Mouse (Mus musculus): ENCODE results near the gene Abhd12b. TPM values are rescaled to one million over a fixed set of nuclear protein-coding genes. Genes with fewer than 3 reads are reported as not detected.
A peak's percentile ranks its signal among the peaks of the same experiment; 100 is the strongest.
"Not testable (repeated sequence)": the region's sequence is repeated elsewhere in the genome, so short reads cannot be mapped to it uniquely, and the experiment has no call there.

Gene Abhd12b
- polyA plus RNA-seq, 1 experiment from 2014 or later: 0.06 TPM

DNA sequence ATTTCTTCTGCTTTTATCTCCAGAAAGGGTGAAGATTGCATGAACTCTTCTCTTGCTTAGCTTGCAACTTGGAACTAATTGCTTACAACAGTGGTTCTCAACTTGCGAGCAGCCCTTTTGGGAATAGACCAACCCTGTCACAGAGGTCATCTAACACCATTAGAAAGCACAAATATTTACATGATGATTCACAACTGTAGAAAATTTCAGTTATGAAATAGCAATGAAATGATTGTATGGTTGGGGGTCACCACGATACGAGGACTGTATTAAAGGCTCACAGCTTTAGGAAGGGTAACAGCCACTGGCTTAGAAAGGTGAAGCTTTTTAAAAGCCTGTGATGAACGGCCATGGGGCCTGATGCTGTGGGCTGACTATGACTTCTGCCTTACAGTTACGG, 7.1 kb downstream of the Abhd12b start:
- Histone ChIP-seq H3K36me3 (no peaks in the 10 kb centered on the region), H3K9me3 (replicated peaks) (no peaks in the 10 kb centered on the region), H3K4me3 (no peak overlapping the region), H3K27me3 (no peaks in the 10 kb centered on the region), H3K27ac (no peak overlapping the region), H3K4me2 (no peak overlapping the region), H3K9ac (no peak overlapping the region), H3K4me1 (replicated peaks) (no peaks in the 10 kb centered on the region)
- no peak for ATAC-seq (replicated peaks; ENCODE audit: insufficient number of reproducible peaks, insufficient read depth, low FRiP score, low read depth)
- 73% methylated on average over 5 of the region's 5 CpGs for WGBS

GRCm38 (mm10) chr12:70164741-70165140, 10.8 kb downstream of the Abhd12b start:
- ATAC-seq (replicated peaks; ENCODE audit: insufficient number of reproducible peaks, insufficient read depth, low FRiP score, low read depth): no peak
- whole genome bisulfite sequencing: 69% methylated on average over 3 of the region's 3 CpGs
- Histone ChIP-seq H3K27me3 (no peaks in the 10 kb centered on the region), H3K27ac (no peak overlapping the region), H3K4me2 (no peak overlapping the region), H3K36me3 (no peaks in the 10 kb centered on the region), H3K9me3 (replicated peaks) (no peaks in the 10 kb centered on the region), H3K9ac (no peak overlapping the region), H3K4me3 (no peak overlapping the region), H3K4me1 (replicated peaks) (no peaks in the 10 kb centered on the region)

DNA sequence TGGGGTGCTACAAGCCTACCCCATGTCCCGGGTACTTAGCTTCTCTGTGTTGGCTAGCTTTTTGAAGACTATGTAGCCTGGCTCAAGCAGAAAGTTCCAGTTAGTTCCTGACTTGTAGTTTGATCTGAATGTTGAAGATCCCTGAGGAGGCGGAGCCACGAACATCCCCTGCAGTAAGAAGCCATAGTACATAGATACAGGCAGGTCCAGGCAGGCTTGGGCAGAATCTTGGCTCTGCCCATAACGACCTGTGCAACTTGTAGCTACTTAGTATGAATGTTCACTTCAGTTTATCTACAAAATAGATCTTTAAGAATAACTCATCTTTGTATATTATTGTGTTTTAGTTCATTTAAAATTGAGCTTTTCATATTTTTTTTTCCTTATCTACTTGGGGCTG, 14.0 kb downstream of the Abhd12b start:
- Histone ChIP-seq H3K9ac (no peak overlapping the region), H3K27me3 (no peaks in the 10 kb centered on the region), H3K36me3 (no peaks in the 10 kb centered on the region), H3K4me2 (no peak overlapping the region), H3K4me3 (no peak overlapping the region), H3K27ac (no peak overlapping the region), H3K9me3 (replicated peaks) (no peaks in the 10 kb centered on the region), H3K4me1 (replicated peaks) (no peaks in the 10 kb centered on the region)
- 73% methylated on average over 4 of the region's 4 CpGs for WGBS
- no peak for ATAC-seq (replicated peaks; ENCODE audit: insufficient number of reproducible peaks, insufficient read depth, low FRiP score, low read depth)

DNA sequence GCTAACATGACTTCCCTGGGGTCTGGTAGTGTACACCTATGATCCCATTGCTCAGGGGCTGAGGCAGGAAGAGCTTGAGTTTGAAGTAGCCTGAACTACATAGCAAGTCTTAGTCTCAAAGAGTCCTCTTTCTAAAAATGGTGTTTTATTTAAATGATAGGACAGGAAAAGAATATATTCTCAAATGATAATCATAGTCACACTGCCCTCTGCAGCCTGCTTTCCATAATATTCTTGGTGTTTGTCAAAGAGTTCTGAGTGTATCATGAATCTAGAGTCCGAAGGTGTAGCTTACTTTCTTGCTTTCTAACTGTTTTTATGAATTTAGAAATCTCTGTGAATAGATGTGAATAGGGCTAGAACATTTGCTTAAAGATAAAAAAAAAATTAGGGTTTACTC, 16.0 kb downstream of the Abhd12b start:
- no peak for ATAC-seq (replicated peaks; ENCODE audit: insufficient number of reproducible peaks, insufficient read depth, low FRiP score, low read depth)
- Histone ChIP-seq H3K27me3 (no peaks in the 10 kb centered on the region), H3K36me3 (no peaks in the 10 kb centered on the region), H3K4me1 (replicated peaks) (no peaks in the 10 kb centered on the region), H3K4me3 (no peak overlapping the region), H3K27ac (no peak overlapping the region), H3K9me3 (replicated peaks) (no peaks in the 10 kb centered on the region), H3K9ac (no peak overlapping the region), H3K4me2 (no peak overlapping the region)
- WGBS: 68% methylated on average over 1 of the region's 1 CpGs

- H3K27me3 ChIP-seq; H3K4me1 ChIP-seq (replicated peaks); H3K9me3 ChIP-seq (replicated peaks); H3K27ac ChIP-seq; H3K4me2 ChIP-seq; ATAC-seq (replicated peaks; ENCODE audit: insufficient number of reproducible peaks, insufficient read depth, low FRiP score, low read depth); H3K36me3 ChIP-seq; H3K9ac ChIP-seq; H3K4me3 ChIP-seq: not testable (repeated sequence)
- 90% methylated on average over 8 of the region's 8 CpGs for WGBS
These were observed 29.6 kb downstream of the Abhd12b start for GRCm38 (mm10) chr12:70183507-70183906.

- Histone ChIP-seq H3K9ac (no peak overlapping the region), H3K27me3 (no peaks in the 10 kb centered on the region), H3K36me3 (no peaks in the 10 kb centered on the region), H3K4me1 (replicated peaks) (no peaks in the 10 kb centered on the region), H3K4me3 (no peak overlapping the region), H3K4me2 (no peak overlapping the region), H3K27ac (no peak overlapping the region), H3K9me3 (replicated peaks) (no peaks in the 10 kb centered on the region)
- WGBS: 76% methylated on average over 22 of the region's 22 CpGs
- ATAC-seq (replicated peaks; ENCODE audit: insufficient number of reproducible peaks, insufficient read depth, low FRiP score, low read depth): no peak
These were observed 30.3 kb downstream of the Abhd12b start for GRCm38 (mm10) chr12:70184173-70184783.

DNA sequence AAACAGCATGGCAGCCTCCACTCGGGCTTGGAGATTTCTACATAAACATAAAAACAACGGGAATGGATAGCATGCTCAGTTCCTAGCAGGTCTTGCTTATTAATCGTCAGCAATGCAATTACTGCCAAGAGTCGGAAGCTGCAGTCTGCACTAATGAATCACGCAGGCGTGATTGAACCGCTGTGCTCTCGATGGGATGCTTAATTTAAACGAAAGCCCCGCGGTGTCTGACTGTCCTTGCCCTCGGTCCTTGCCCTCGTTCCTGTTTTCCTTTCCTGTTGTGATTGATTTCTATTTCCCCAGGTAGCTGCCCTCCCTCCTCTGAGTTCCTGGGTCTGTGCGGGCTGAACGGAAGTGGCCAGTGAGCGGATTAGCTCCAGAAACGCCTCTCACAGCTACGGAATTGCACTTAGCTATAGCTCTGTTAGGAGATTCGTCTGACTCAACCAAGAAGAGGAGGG, 38.4 kb downstream of the Abhd12b start:
- Histone ChIP-seq H3K4me2 (peak overlapping the region; percentile 53), H3K27ac (no peak overlapping the region), H3K4me1 (replicated peaks) (no peaks in the 10 kb centered on the region), H3K36me3 (peaks cover 13% of the 10 kb centered on the region), H3K27me3 (no peaks in the 10 kb centered on the region), H3K9me3 (replicated peaks) (no peaks in the 10 kb centered on the region), H3K4me3 (peak overlapping the region; percentile 32), H3K9ac (no peak overlapping the region)
- ATAC-seq (replicated peaks; ENCODE audit: insufficient number of reproducible peaks, insufficient read depth, low FRiP score, low read depth): no peak
- WGBS: 34% methylated on average over 19 of the region's 19 CpGs

GRCm38 (mm10) chr12:70195426-70195825, 41.5 kb downstream of the Abhd12b start:
- no peak for ATAC-seq (replicated peaks; ENCODE audit: insufficient number of reproducible peaks, insufficient read depth, low FRiP score, low read depth)
- no peaks in the 10 kb centered on the region for H3K9me3 ChIP-seq (replicated peaks)
- no peak overlapping the region for H3K27ac ChIP-seq
- no peak overlapping the region for H3K9ac ChIP-seq
- no peak overlapping the region for H3K4me3 ChIP-seq
- H3K27me3 ChIP-seq: no peaks in the 10 kb centered on the region
- H3K36me3 ChIP-seq: peaks cover 31% of the 10 kb centered on the region
- 91% methylated on average over 6 of the region's 6 CpGs for WGBS
- H3K4me1 ChIP-seq (replicated peaks): no peaks in the 10 kb centered on the region
- no peak overlapping the region for H3K4me2 ChIP-seq

GRCm38 (mm10) chr12:70196341-70196740, 42.4 kb downstream of the Abhd12b start:
- ATAC-seq (replicated peaks; ENCODE audit: insufficient number of reproducible peaks, insufficient read depth, low FRiP score, low read depth): no peak
- no peaks in the 10 kb centered on the region for H3K27me3 ChIP-seq
- H3K4me3 ChIP-seq: no peak overlapping the region
- H3K9me3 ChIP-seq (replicated peaks): no peaks in the 10 kb centered on the region
- WGBS: 79% methylated on average over 5 of the region's 5 CpGs
- H3K9ac ChIP-seq: no peak overlapping the region
- peaks cover 31% of the 10 kb centered on the region for H3K36me3 ChIP-seq
- no peaks in the 10 kb centered on the region for H3K4me1 ChIP-seq (replicated peaks)
- no peak overlapping the region for H3K4me2 ChIP-seq
- no peak overlapping the region for H3K27ac ChIP-seq

GRCm38 (mm10) chr12:70201926-70202529, 48.1 kb downstream of the Abhd12b start:
- H3K27ac ChIP-seq: no peak overlapping the region
- WGBS: 68% methylated on average over 5 of the region's 5 CpGs
- H3K36me3 ChIP-seq: peaks cover 36% of the 10 kb centered on the region
- H3K4me2 ChIP-seq: no peak overlapping the region
- H3K4me3 ChIP-seq: no peak overlapping the region
- no peak for ATAC-seq (replicated peaks; ENCODE audit: insufficient number of reproducible peaks, insufficient read depth, low FRiP score, low read depth)
- no peak overlapping the region for H3K9ac ChIP-seq
- no peaks in the 10 kb centered on the region for H3K4me1 ChIP-seq (replicated peaks)
- H3K9me3 ChIP-seq (replicated peaks): no peaks in the 10 kb centered on the region
- H3K27me3 ChIP-seq: no peaks in the 10 kb centered on the region

DNA sequence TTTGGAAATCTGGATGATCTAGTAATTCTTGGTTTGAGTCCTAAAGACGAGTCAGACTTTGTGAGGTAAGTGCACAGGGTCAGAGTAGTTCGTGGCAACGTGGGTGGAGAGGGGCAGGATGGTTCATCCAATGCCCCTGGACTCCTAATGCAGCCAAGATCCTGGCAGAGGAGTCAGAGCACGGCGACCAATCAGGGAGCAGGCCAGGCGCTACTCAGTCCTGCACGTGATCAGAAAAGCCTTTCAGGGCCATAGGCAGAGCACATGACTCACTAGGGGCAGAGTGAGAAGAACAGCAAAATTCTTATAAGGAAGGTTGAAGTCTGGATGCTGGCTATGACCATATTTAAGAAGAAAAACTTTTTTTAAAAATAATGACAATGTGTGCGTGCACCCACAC, 50.5 kb downstream of the Abhd12b start:
- H3K9ac ChIP-seq: no peak overlapping the region
- H3K4me2 ChIP-seq: no peak overlapping the region
- no peaks in the 10 kb centered on the region for H3K9me3 ChIP-seq (replicated peaks)
- H3K36me3 ChIP-seq: peaks cover 23% of the 10 kb centered on the region; the same call in 1 of the 2 replicates
- ATAC-seq (replicated peaks; ENCODE audit: insufficient number of reproducible peaks, insufficient read depth, low FRiP score, low read depth): no peak
- 76% methylated on average over 8 of the region's 8 CpGs for WGBS
- no peaks in the 10 kb centered on the region for H3K4me1 ChIP-seq (replicated peaks)
- H3K4me3 ChIP-seq: no peak overlapping the region
- no peak overlapping the region for H3K27ac ChIP-seq
- H3K27me3 ChIP-seq: no peaks in the 10 kb centered on the region

DNA sequence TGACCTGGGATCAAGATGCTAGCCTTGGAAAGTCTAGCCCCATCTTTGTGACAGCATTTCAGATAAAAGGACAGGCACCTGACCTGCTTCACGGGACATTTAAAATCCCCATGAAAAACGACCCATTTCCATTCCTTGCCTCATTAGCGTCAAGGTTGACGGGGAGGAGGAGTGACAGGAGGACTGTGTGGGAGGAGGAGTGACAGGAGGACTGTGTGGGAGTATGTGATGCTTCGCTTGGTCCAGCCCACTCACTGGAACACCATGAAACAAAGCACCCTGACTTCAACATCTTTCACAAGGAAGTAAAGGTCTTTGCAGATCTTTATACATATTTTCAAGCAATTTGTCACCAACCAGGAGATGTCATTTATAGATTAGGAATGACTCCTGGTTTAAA, 54.3 kb downstream of the Abhd12b start:
- no peak overlapping the region for H3K4me2 ChIP-seq
- H3K9ac ChIP-seq: no peak overlapping the region
- H3K4me1 ChIP-seq (replicated peaks): no peaks in the 10 kb centered on the region
- no peak for ATAC-seq (replicated peaks; ENCODE audit: insufficient number of reproducible peaks, insufficient read depth, low FRiP score, low read depth)
- no peaks in the 10 kb centered on the region for H3K27me3 ChIP-seq
- H3K27ac ChIP-seq: no peak overlapping the region
- WGBS: 65% methylated on average over 5 of the region's 5 CpGs
- peaks cover 15% of the 10 kb centered on the region; the same call in 1 of the 2 replicates for H3K36me3 ChIP-seq
- no peak overlapping the region for H3K4me3 ChIP-seq
- no peaks in the 10 kb centered on the region for H3K9me3 ChIP-seq (replicated peaks)

Measured in heart, embryonic 15.5 days (tissue).